Mouse (Mus musculus) stomach, embryonic 15.5 days (tissue): ENCODE measurements at regions not wholly inside any gene's neighbourhood (a gene's known extent, or its start where the extent isn't known, plus 50 kb on each side); places are given as distances from the start of the nearest gene placed in this dataset.

Experiments
- ATAC-seq: fragments of 200-750 bp; cut with Nextera tagmentation; 2 replicates; pipeline ENCODE4 v1.8.0; 2017; ENCODE audit warnings: low read depth, moderate number of reproducible peaks, moderate TSS enrichment; ENCODE audit not compliant: insufficient read depth, low FRiP score
- H3K27ac ChIP-seq: fragments of 300-500 bp; sonication (generic); 2 replicates; pipeline ENCODE4 v1.5.1; 2015; ENCODE audit warnings: mild to moderate bottlenecking, inconsistent platforms
- H3K27me3 ChIP-seq: fragments of 300-500 bp; sonication (generic); replicated peaks from 2 replicates; pipeline ENCODE4 v1.6.1; 2015; ENCODE audit warnings: inconsistent platforms
- H3K36me3 ChIP-seq: fragments of 300-500 bp; sonication (generic); 2 replicates; pipeline ENCODE4 v1.6.1; 2015; ENCODE audit warnings: inconsistent platforms
- H3K4me1 ChIP-seq: fragments of 300-500 bp; sonication (generic); 2 replicates; pipeline ENCODE4 v1.6.1; 2015; ENCODE audit warnings: inconsistent platforms
- H3K4me2 ChIP-seq: fragments of 300-500 bp; sonication (generic); 2 replicates; pipeline ENCODE4 v1.6.1; 2015; ENCODE audit warnings: mild to moderate bottlenecking, inconsistent platforms
- H3K4me3 ChIP-seq: fragments of 300-500 bp; sonication (generic); replicated peaks from 2 replicates; pipeline ENCODE4 v1.5.1; 2015; ENCODE audit warnings: inconsistent platforms
- H3K9ac ChIP-seq: fragments of 300-500 bp; sonication (generic); 2 replicates; pipeline ENCODE4 v1.6.1; 2015; ENCODE audit warnings: inconsistent platforms
- H3K9me3 ChIP-seq: fragments of 300-500 bp; sonication (generic); 2 replicates; pipeline ENCODE4 v1.6.1; 2016; ENCODE audit warnings: inconsistent platforms
- WGBS: fragments of 180-500 bp; shearing (Covaris S2); methylation state at CpG from one replicate; pipeline ENCODE4 v1.1.7; 2015; 5-methylcytosine and 5-hydroxymethylcytosine counted together

DNA sequence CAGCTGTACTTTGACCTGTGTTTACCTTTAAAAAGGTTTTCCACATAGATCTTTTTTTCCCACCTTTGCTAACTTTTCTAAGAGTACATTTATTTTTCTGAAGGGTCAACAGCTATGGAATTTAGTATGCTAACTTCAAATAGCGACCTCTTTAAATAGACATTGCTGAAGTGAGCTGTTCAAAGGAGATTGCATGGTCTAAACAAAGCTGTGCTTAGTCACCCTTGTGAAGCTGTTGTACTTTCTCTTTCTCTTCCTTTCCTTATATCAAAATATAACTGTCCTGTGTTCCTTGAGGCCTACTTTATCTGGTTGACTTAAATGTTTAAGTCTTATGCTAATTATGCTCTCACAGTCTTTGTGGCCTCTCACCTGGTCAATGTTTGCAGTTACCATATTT lies 1416.2 kb upstream of the Zeb2 start:
- 38% methylated on average over 1 of the region's 1 CpGs for WGBS
- H3K36me3 ChIP-seq, result no peaks in the 10 kb centered on the region
- no peaks in the 10 kb centered on the region for H3K27me3 ChIP-seq

DNA sequence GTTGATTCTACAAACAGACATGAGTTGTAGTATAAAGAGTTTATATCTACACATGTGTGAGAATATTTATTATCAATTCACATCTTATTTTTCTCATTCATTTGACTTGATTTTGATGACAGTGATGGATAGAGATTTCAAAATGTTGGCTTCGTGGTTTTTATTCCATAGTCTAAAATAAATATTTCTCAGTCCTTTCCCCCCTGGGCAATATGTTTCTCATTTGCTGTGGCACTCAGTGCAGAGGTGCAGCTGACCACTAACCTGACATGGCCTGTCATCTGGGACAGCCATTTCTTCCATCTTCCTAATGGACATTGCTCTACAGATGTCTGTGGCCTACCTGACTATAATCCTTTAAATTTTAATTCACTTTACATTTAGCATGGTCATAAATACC lies 1413.5 kb upstream of the Zeb2 start:
- Histone ChIP-seq H3K27ac (no peak overlapping the region), H3K36me3 (no peaks in the 10 kb centered on the region), H3K4me2 (no peak overlapping the region), H3K9me3 (no peaks in the 10 kb centered on the region), H3K4me1 (no peaks in the 10 kb centered on the region), H3K4me3 (no peak overlapping the region), H3K27me3 (no peaks in the 10 kb centered on the region), H3K9ac (no peak overlapping the region)
- ATAC-seq, result no peak
- 71% methylated on average over 1 of the region's 1 CpGs for WGBS

More for the DNA sequence above, 1416.2 kb upstream of the Zeb2 start:
- no peak for ATAC-seq
- Histone ChIP-seq H3K9me3 (no peaks in the 10 kb centered on the region), H3K4me3 (no peak overlapping the region), H3K9ac (no peak overlapping the region), H3K4me2 (no peak overlapping the region), H3K27ac (no peak overlapping the region), H3K4me1 (no peaks in the 10 kb centered on the region)

DNA sequence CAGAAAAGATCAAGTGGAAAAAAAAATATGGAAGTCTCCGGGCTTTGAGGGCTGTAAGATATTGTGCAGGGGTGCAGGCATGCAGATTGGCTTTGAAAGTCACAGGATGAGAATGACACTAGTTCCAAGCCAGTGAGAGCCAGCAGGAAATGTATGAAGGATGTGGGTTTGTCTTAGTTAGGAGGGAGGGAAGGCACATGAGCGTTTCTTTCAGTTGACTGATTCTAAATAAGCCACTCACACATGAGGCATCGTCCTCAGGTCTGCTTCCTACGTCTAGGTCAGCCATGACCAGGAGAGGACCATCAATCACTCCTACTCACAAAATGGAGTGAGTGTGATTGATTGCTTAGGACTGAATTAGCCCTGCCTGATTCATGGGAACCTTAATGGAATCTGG lies 1408.0 kb upstream of the Zeb2 start:
- Histone ChIP-seq H3K4me1 (no peaks in the 10 kb centered on the region), H3K9me3 (no peaks in the 10 kb centered on the region), H3K36me3 (no peaks in the 10 kb centered on the region), H3K27me3 (no peaks in the 10 kb centered on the region), H3K27ac (no peak overlapping the region), H3K4me2 (no peak overlapping the region), H3K4me3 (no peak overlapping the region), H3K9ac (no peak overlapping the region)
- 24% methylated on average over 4 of the region's 4 CpGs for WGBS
- ATAC-seq, result no peak

DNA sequence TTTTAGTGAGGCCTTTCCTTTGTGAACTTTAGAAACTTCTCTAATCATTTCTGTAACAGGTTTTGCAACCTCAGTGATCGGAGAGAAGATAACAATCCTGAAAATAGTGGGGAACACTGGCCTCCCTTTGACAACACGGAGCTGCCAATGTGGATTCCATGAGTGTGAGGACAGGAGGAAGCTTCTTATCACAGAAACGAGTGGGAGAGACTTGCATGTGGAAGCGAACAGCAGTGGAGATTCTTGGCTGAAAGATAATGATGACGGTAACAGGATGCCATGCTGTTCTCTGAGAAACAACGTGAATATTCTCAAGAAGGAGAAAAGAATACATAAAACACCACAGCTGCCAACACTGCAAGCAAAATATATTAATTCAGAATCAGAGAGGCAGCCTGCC lies 1407.4 kb upstream of the Zeb2 start:
- no peaks in the 10 kb centered on the region for H3K27me3 ChIP-seq
- ATAC-seq, result no peak
- H3K4me2 ChIP-seq, result no peak overlapping the region
- no peak overlapping the region for H3K4me3 ChIP-seq
- H3K36me3 ChIP-seq, result no peaks in the 10 kb centered on the region
- WGBS, result 28% methylated on average over 6 of the region's 6 CpGs
- no peaks in the 10 kb centered on the region for H3K9me3 ChIP-seq
- no peak overlapping the region for H3K9ac ChIP-seq
- H3K27ac ChIP-seq, result no peak overlapping the region
- H3K4me1 ChIP-seq, result no peaks in the 10 kb centered on the region

DNA sequence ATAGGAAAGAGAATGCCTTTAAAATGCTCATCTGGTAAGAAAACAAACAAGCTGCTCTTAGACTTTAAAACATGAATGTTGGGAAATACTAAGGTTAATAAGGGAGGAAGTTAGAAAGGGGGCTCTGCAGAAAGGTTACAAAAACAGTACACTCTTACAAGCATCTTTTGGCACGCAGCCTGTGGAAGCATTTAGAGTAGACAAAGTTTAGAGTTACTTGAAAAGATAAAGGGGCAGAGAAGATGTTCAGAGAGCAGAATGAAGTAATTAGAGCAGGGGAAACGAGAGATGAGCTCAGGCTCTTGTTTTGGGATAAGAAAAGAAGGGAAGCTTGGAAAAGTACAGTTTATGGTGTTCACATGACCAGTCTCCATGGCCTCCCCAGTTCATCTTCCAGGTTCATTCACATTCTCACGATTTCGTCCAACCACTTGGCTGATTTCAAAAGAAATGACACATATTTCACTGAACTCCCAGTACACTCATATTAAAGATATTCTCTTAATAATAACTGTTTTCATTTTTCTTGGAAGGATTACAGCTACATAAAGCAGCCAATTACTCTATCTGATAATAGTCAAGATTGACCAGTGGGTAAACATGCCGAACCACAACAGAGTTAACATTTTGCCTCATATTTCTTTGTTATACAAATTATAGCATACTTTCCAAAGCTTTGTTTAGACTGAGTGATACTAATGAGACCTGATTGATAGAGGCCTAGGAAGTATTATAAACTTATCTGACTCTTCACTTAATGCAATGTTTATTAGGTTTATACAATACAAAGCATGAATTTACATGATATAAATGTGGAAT lies 1404.2 kb upstream of the Zeb2 start:
- H3K36me3 ChIP-seq, result no peaks in the 10 kb centered on the region
- H3K4me1 ChIP-seq, result no peaks in the 10 kb centered on the region
- no peak overlapping the region for H3K9ac ChIP-seq
- peak; percentile 53; the same call in 1 of the 2 replicates for ATAC-seq
- peak overlapping the region; percentile 44; the same call in 1 of the 2 replicates for H3K27ac ChIP-seq
- no peaks in the 10 kb centered on the region for H3K27me3 ChIP-seq
- H3K9me3 ChIP-seq, result no peaks in the 10 kb centered on the region
- 41% methylated on average over 5 of the region's 5 CpGs for whole genome bisulfite sequencing
- no peak overlapping the region for H3K4me2 ChIP-seq
- no peak overlapping the region for H3K4me3 ChIP-seq

DNA sequence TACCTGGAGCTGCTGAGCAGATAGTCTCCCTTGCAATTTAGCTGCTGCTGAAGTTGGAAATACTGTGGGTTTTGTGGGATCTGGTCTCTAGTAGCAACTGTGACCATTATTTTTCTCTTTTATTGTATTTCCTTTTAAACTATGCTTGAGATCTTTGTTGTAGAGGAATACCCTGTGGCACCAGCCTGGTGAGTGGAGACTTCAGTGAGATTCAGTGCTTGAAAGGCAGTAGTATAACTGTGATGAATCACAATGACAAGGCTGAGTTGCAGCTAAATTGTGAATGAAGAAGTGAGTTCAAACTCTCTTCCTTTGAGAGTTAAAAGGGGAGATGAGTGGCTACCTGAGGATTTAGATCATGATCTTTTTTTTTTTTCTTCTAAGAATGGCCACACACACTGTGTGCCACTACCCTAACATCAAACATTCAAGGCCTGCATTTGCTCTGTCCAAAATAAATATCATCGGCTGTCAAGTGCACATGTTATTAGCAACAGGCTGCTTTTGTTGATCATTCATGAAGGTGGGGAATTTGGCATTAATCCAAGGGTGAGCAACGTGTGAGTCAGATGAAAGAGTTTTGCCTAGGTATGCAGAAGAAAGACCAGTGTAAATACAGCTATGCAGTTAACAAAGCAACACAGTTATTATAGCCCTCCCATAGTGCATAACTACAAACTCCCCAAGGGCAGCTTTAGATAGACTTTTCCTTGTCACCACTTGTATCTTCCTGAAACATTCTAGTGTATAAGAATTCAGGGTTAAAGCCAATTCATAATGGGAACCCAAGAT lies 1395.2 kb upstream of the Zeb2 start:
- Histone ChIP-seq H3K9me3 (no peaks in the 10 kb centered on the region), H3K4me1 (no peaks in the 10 kb centered on the region), H3K36me3 (no peaks in the 10 kb centered on the region), H3K4me2 (no peak overlapping the region), H3K4me3 (no peak overlapping the region), H3K27me3 (no peaks in the 10 kb centered on the region), H3K9ac (no peak overlapping the region), H3K27ac (no peak overlapping the region)
- 16% methylated on average over 2 of the region's 2 CpGs for WGBS
- ATAC-seq, result peak; percentile 70; the same call in 1 of the 2 replicates

DNA sequence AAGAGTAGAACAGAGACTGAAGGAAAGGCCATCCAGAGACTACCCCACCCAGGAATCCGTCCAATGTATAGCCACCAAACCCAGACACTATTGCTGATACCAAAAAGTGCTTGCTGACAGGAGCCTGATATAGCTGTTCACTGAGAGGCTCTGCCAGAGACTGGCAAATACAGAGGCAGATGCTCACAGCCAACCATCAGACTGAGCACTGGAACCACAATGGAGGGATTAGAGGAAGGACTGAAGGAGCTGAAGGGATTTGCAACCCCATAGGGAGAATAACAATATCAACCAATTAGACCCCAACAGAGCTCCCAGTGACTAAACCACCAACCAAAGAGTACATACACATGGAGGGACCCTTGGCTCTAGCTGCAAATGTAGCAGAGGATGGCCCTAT lies 1389.8 kb upstream of the Zeb2 start:
- no peaks in the 10 kb centered on the region for H3K9me3 ChIP-seq
- 67% methylated on average over 1 of the region's 1 CpGs for WGBS
- H3K4me3 ChIP-seq, result no peak overlapping the region
- H3K27me3 ChIP-seq, result no peaks in the 10 kb centered on the region
- no peaks in the 10 kb centered on the region for H3K4me1 ChIP-seq
- no peak overlapping the region for H3K27ac ChIP-seq
- H3K36me3 ChIP-seq, result no peaks in the 10 kb centered on the region
- H3K9ac ChIP-seq, result no peak overlapping the region
- no peak for ATAC-seq
- no peak overlapping the region for H3K4me2 ChIP-seq

DNA sequence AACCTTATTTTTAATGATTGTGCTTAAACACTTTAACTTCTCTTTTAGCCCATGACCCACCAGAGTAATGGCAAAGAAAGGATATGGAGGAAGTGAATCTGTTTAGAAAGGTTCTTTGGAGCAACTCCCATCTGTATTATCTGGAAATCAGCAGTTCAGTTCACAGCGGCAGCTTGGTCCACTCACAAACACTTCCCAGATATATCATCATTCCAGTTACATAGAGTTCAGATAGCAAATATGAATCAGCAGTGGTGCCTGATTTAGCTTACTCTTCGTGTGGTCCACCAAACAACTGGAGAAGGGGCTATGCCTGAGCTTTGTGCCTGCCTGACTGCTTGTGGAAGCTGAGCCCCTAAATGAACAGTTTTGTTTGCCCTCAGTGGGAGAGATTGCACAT lies 1385.9 kb upstream of the Zeb2 start:
- Histone ChIP-seq H3K36me3 (no peaks in the 10 kb centered on the region), H3K4me2 (no peak overlapping the region), H3K9ac (no peak overlapping the region), H3K9me3 (no peaks in the 10 kb centered on the region), H3K4me3 (no peak overlapping the region), H3K27me3 (no peaks in the 10 kb centered on the region), H3K4me1 (no peaks in the 10 kb centered on the region), H3K27ac (no peak overlapping the region)
- no peak for ATAC-seq
- 70% methylated on average over 2 of the region's 2 CpGs for WGBS

DNA sequence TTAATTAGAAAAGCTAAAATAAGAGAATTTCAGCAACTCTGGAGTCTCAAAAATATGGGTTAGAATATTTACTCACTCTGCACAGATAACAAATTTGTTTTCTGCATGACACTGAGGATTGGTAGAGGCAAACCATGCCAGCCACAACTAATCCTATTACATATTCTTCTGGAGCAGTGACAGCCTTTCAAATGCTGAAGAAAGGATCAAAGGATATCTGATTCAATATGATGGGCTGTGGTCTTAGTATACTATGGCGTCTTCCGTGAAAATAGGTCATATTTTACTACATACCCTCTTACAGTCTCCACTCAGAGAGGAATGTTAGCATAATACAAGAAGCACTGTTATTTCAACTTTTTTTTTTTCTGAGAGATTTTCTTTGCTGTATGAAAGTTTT lies 1375.1 kb upstream of the Zeb2 start:
- H3K4me1 ChIP-seq, result no peaks in the 10 kb centered on the region
- H3K27me3 ChIP-seq, result no peaks in the 10 kb centered on the region
- H3K36me3 ChIP-seq, result no peaks in the 10 kb centered on the region
- no peak for ATAC-seq
- H3K9me3 ChIP-seq, result no peaks in the 10 kb centered on the region
- no peak overlapping the region for H3K4me2 ChIP-seq
- H3K27ac ChIP-seq, result no peak overlapping the region
- 85% methylated on average over 2 of the region's 2 CpGs for WGBS
- no peak overlapping the region for H3K9ac ChIP-seq
- H3K4me3 ChIP-seq, result no peak overlapping the region

DNA sequence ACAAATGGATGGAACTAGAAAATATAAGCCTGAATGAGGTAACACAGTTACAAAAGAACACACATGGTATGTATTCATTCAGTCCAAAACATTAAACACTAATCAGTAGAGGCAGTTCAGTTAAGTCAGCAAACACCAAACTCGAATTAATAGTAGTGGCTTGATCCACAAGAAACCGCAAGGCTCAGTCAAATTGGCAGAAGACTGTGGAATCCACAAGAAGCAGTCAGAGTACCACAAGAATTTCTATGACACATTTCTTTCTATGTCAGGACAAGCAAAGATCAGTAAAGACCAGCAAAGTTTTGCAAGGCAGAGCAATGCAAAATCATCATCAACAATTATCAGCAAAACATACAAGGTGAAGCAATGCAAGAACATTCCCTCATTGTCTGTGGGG lies 1373.9 kb upstream of the Zeb2 start:
- 92% methylated on average over 2 of the region's 2 CpGs for WGBS
- Histone ChIP-seq H3K27me3 (no peaks in the 10 kb centered on the region), H3K4me2 (no peak overlapping the region), H3K4me1 (no peaks in the 10 kb centered on the region), H3K4me3 (no peak overlapping the region), H3K9ac (no peak overlapping the region), H3K9me3 (no peaks in the 10 kb centered on the region), H3K36me3 (no peaks in the 10 kb centered on the region), H3K27ac (no peak overlapping the region)
- ATAC-seq, result no peak

DNA sequence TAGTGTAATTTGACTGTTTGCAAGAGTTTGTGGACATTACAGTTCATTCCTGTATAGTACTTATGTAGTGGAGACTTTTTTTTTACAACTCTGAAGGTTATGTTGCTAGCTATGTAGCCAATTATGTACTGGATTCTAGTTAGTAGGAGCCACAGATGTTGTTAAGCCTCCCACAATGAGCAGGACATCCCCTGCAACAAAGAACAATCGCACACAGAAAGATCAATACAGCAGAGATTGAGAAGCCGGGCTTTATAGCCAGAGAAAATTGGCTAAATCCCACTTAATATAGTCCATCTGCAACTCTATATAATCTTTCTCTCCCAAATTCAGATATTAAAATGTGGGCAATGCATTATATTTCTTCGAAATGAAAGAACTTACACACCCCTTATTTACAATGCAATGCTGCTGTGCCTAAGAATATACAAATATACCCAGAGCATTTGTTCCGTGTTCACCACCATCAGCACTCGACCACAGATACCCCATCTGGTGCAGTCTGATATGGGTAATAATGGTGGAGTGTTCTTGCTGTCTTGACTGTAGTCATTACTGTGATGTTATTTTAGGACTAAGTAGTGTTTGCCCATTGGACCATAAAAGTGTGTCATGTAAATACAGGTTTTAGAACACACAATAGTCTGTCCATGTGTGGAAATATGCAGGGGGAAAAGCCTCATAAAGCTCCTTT lies 1351.9 kb upstream of the Zeb2 start:
- Histone ChIP-seq H3K27me3 (no peaks in the 10 kb centered on the region), H3K4me1 (no peaks in the 10 kb centered on the region), H3K4me3 (no peak overlapping the region), H3K36me3 (no peaks in the 10 kb centered on the region), H3K9ac (no peak overlapping the region), H3K9me3 (no peaks in the 10 kb centered on the region), H3K27ac (no peak overlapping the region), H3K4me2 (no peak overlapping the region)
- no peak for ATAC-seq
- WGBS, result 83% methylated on average over 5 of the region's 5 CpGs

DNA sequence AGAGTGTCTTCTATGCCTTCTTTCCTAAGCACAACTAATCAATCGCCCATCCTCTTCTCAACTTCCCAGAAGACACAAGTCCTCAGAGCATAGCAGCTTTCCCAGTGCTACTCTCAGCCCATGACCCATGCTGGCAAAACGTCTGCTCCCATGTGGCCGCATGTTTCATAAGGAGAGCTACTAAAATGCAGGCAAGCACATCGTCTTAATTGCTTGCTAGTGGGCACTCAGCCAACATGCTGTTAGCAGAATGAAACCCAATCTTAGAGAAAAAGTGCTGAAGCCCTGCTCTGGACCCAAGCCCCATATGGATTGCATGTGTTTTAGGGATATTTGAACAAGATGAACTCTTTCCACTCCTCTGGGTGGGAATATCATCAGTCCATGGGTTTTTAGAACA lies 1348.2 kb upstream of the Zeb2 start:
- no peak for ATAC-seq

More for the DNA sequence above, 1348.2 kb upstream of the Zeb2 start:
- no peak overlapping the region for H3K27ac ChIP-seq
- H3K4me3 ChIP-seq, result no peak overlapping the region
- H3K9me3 ChIP-seq, result no peaks in the 10 kb centered on the region
- H3K4me1 ChIP-seq, result no peaks in the 10 kb centered on the region
- H3K4me2 ChIP-seq, result no peak overlapping the region
- no peaks in the 10 kb centered on the region for H3K36me3 ChIP-seq
- no peak overlapping the region for H3K9ac ChIP-seq
- no peaks in the 10 kb centered on the region for H3K27me3 ChIP-seq
- 36% methylated on average over 4 of the region's 4 CpGs for WGBS
